ENCODE assay signal across 8 mouse cellular contexts in genomic region chrX:12761626-12762333, GRCm38 (mm10). TPM values are rescaled to one million over a fixed set of nuclear protein-coding genes. Genes with fewer than 3 reads are reported as not detected.
DNase-seq lines count a peak whose midpoint lies in the region; ATAC-seq and TF ChIP-seq lines count a peak whose summit lies in the region.

Gene Med14, minus strand, starts transcription at chrX:12762073.

- peak within 1 kb of the TSS; percentile 58 for H3K4me2 ChIP-seq in embryonic facial prominence, embryonic 13.5 days
- peak within 1 kb of the TSS; percentile 57 for H3K4me2 ChIP-seq in limb, embryonic 12.5 days
- peak within 1 kb of the TSS; percentile 62 for H3K4me2 ChIP-seq in midbrain, embryonic 14.5 days (ENCODE audit: low read length)

- H3K9ac ChIP-seq in embryonic facial prominence, embryonic 13.5 days, result peak within 1 kb of the TSS; percentile 84
- H3K9ac ChIP-seq in limb, embryonic 12.5 days (replicated peaks), result peak within 1 kb of the TSS; percentile 81
- H3K9ac ChIP-seq in midbrain, embryonic 14.5 days (replicated peaks; ENCODE audit: low read length), result peak within 1 kb of the TSS; percentile 74

- H3K27ac ChIP-seq in embryonic facial prominence, embryonic 13.5 days, result peak within 1 kb of the TSS; percentile 96
- H3K27ac ChIP-seq in kidney, adult 2 months (ENCODE audit: insufficient read depth, low read depth, low read length), result peak within 1 kb of the TSS; percentile 92
- peak within 1 kb of the TSS; percentile 98 for H3K27ac ChIP-seq in limb, embryonic 12.5 days
- peak within 1 kb of the TSS; percentile 94 for H3K27ac ChIP-seq in midbrain, embryonic 14.5 days (replicated peaks; ENCODE audit: low read depth, low read length)

- no peaks in the 10 kb centered on the region for H3K9me3 ChIP-seq in embryonic facial prominence, embryonic 13.5 days
- H3K9me3 ChIP-seq in limb, embryonic 12.5 days, result no peaks in the 10 kb centered on the region
- no peaks in the 10 kb centered on the region for H3K9me3 ChIP-seq in midbrain, embryonic 14.5 days (ENCODE audit: control insufficient read depth, low read length)

- TF ChIP-seq CTCF in kidney, adult 2 months (conservative IDR thresholded peaks at IDR 0.05; ENCODE audit: insufficient read depth, insufficient read length, low read depth, low read length), result 0 out of 2 replicates have a peak, but pooled peaks have one; percentile 5

- DNase-seq in 416B (ENCODE audit: low read depth), result peak; percentile 93
- DNase-seq in adrenal gland, postnatal 4 days (ENCODE audit: low spot score in 2 of 2), result peak; percentile 60 to 63
- peak; percentile 90 to 93 for DNase-seq in heart, adult 18-20 months
- peak; percentile 91 for DNase-seq in kidney, adult 2 months
- DNase-seq in midbrain, embryonic 14.5 days, result peak; percentile 92
- peak; percentile 71 for DNase-seq in spleen, adult 12 weeks (ENCODE audit: low spot score)

- TF ChIP-seq POLR2A in kidney, adult 2 months (IDR thresholded peaks at IDR 0.05; ENCODE audit: low read depth, low read length), result peak; percentile 54

- WGBS in embryonic facial prominence, embryonic 13.5 days, result 12% methylated on average over 70 of the region's 79 CpGs
- WGBS in kidney, adult 2 months, result under 1% methylated on average over 43 of the region's 79 CpGs
- WGBS in limb, embryonic 12.5 days, result 6% methylated on average over 76 of the region's 79 CpGs
- WGBS in midbrain, embryonic 14.5 days, result 10% methylated on average over 68 of the region's 79 CpGs

- 0 out of 2 replicates have a peak, but pooled peaks cover 6% of the 10 kb centered on the region for H3K4me1 ChIP-seq in embryonic facial prominence, embryonic 13.5 days
- peaks cover 4% of the 10 kb centered on the region; the same call in 1 of the 2 replicates for H3K4me1 ChIP-seq in kidney, adult 2 months (ENCODE audit: control insufficient read depth, insufficient read depth, low read length)
- no peaks in the 10 kb centered on the region for H3K4me1 ChIP-seq in limb, embryonic 12.5 days (replicated peaks)
- H3K4me1 ChIP-seq in midbrain, embryonic 14.5 days (ENCODE audit: control insufficient read depth, insufficient read depth, low read length), result peaks cover 4% of the 10 kb centered on the region; the same call in 1 of the 2 replicates

- peaks cover 26% of the 10 kb centered on the region for H3K27me3 ChIP-seq in embryonic facial prominence, embryonic 13.5 days
- H3K27me3 ChIP-seq in kidney, adult 2 months (replicated peaks; ENCODE audit: control insufficient read depth, insufficient read depth, low read length), result no peaks in the 10 kb centered on the region
- H3K27me3 ChIP-seq in limb, embryonic 12.5 days, result peaks cover 17% of the 10 kb centered on the region
- H3K27me3 ChIP-seq in midbrain, embryonic 14.5 days (ENCODE audit: control insufficient read depth, insufficient read depth, low read length), result no peaks in the 10 kb centered on the region

- peak within 1 kb of the TSS; percentile 60 for H3K4me3 ChIP-seq in embryonic facial prominence, embryonic 13.5 days
- H3K4me3 ChIP-seq in kidney, adult 2 months (ENCODE audit: insufficient read depth, low read depth, low read length), result peak within 1 kb of the TSS; percentile 98
- H3K4me3 ChIP-seq in limb, embryonic 12.5 days (replicated peaks), result peak within 1 kb of the TSS; percentile 61
- H3K4me3 ChIP-seq in midbrain, embryonic 14.5 days (replicated peaks; ENCODE audit: low read depth, low read length), result peak within 1 kb of the TSS; percentile 57

- H3K36me3 ChIP-seq in embryonic facial prominence, embryonic 13.5 days, result no peaks in the 10 kb centered on the region
- H3K36me3 ChIP-seq in kidney, adult 2 months (ENCODE audit: control insufficient read depth, insufficient read depth, low read length), result no peaks in the 10 kb centered on the region
- no peaks in the 10 kb centered on the region for H3K36me3 ChIP-seq in limb, embryonic 12.5 days
- H3K36me3 ChIP-seq in midbrain, embryonic 14.5 days (ENCODE audit: control insufficient read depth, insufficient read depth, low read length), result no peaks in the 10 kb centered on the region

- peak; percentile 97 for ATAC-seq in embryonic facial prominence, embryonic 13.5 days (ENCODE audit: insufficient number of reproducible peaks, insufficient read depth, low FRiP score, low TSS enrichment, low read depth)
- peak; percentile 98 for ATAC-seq in limb, embryonic 12.5 days (ENCODE audit: insufficient number of reproducible peaks, insufficient read depth, low FRiP score, low TSS enrichment, low read depth)
- peak; percentile 95 for ATAC-seq in midbrain, embryonic 14.5 days (ENCODE audit: low FRiP score, low TSS enrichment)

RNA-seq across cellular contexts. Expression of gene Med14, which starts in this region (rescaled TPM):
- 10 to 100 TPM; 24.7 to 28.6 TPM for total RNA-seq in adrenal gland, postnatal 4 days (2021)
- 12.2 and 12.6 TPM in 2 replicates for polyA plus RNA-seq in embryonic facial prominence, embryonic 13.5 days (2015; fragmentation: Nextera tagmentation; extraction: Ambion mirVana)
- total RNA-seq in heart, adult 18-20 months (2021), result 10 to 100 TPM; 20.5 to 28.9 TPM
- polyA plus RNA-seq in kidney, adult 2 months (2012; rRNA removed), result 17.4 and 25.0 TPM in 2 replicates
- polyA plus RNA-seq in limb, embryonic 12.5 days (2016; fragmentation: Nextera tagmentation; extraction: Ambion mirVana), result 13.3 and 17.2 TPM in 2 replicates
- polyA plus RNA-seq in midbrain, embryonic 14.5 days (2014; fragmentation: Nextera tagmentation; extraction: Ambion mirVana), result 17.8 and 24.8 TPM in 2 replicates

Comparison
In these comparisons a context has a peak if more than half of its experiments do, and no peak if none do; other contexts are left out.
1. Peak in every context shown above with its lines: DNase-seq, ATAC-seq, H3K4me3 ChIP-seq and H3K27ac ChIP-seq.